Mouse (Mus musculus) thymus, adult 2 months (tissue): Measurements from ENCODE around the gene Ankzf1.

ENCODE experiments used
- CTCF ChIP-seq: fragments of 200-500 bp; IDR thresholded peaks from 2 replicates; pipeline ENCODE4 v1.5.1; 2012; ENCODE audit warnings: mild to moderate bottlenecking, control low read depth, low read length, moderate library complexity, borderline replicate concordance; ENCODE audit not compliant: control insufficient read depth, poor library complexity, insufficient read depth; ENCODE audit errors: extremely low read depth
- POLR2A ChIP-seq: fragments of 200-500 bp; IDR thresholded peaks from 2 replicates; pipeline ENCODE4 v1.6.1; 2012; ENCODE audit warnings: mild to moderate bottlenecking, low read length, control low read depth, moderate library complexity; ENCODE audit not compliant: control insufficient read depth, poor library complexity, insufficient read depth; ENCODE audit errors: extremely low read depth

- TF ChIP-seq CTCF (no peak), POLR2A (no peak)
Measured at GRCm38 (mm10) chr1:75190577-75190976, 1.4 kb upstream of the Ankzf1 start.
